Mouse (Mus musculus) embryo, embryonic 10 days (tissue): ENCODE data around the gene Scyl3.

ENCODE experiments used
- DNase-seq: peaks from one replicate; pipeline ENCODE4 v3.0.0-alpha.2; 2015; ENCODE audit warnings: low spot score

The Scyl3 gene

DNA sequence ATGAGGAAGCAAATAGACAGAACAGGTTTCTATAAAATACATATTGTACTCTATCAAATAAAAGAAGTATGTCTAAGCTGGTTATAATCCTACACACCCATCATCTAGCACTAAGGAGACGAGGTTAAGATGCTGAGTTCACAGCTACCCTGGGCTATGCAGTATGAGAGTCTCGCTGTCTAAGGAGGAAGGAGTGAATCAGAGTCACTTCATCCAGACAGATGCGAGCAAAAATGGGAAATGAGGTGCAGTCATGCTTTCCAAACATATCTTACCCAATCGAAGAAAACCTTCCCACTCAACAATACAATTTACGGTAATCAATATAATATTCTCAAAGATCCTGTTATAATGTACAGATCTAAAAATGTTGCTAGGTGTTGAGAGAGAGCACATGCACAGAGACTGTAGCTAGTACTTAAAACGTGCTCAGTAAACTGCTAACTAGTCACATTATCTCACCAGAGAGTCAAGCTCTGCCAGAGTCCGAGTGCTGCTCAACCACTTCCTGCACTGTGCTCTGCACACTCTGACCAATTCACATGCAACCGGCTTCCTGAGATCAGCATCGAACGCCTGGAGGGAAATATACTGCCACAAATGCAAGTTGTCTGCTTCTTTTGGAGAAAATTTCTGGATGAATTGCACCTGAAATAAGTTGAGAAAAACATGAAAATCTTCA, 35.2 kb downstream of the Scyl3 start:
- DNase-seq = no peak

DNA sequence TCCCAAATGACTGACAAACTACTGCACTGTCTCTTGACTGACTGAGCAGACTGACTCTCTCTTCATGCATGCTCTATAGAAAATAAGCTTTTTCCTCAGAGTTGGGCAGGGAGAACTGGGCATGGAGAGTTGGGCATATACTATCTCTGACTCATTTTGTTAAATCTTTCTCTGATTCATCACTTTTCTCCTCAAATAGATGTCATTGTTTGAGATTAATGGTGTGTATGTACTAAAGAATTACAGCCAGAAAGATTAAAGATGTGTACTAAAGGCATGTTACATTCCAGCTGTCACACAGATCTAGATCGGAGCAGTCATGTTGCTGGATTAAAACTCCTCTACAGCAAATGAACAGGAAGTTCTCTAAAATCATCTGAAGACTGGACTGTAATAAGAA, 45.6 kb downstream of the Scyl3 start:
- no peak for DNase-seq

DNA sequence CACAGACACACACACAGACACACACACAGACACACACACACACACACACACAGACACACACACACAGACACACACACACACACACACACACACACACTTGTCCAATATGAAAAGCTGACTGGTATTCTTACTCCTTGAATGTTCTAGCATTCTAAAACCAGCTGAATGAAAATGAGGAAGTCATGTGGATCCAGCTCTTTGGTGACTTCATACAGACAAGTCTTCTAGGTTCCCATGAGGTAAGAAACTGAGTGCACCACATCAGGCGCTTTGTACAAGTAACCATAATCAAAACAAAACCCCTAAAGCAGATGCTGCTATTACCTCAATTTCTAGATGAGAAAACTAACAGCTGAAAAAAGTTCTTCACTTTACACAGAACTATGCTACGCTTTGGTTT, 46.2 kb downstream of the Scyl3 start:
- no peak for DNase-seq

DNA sequence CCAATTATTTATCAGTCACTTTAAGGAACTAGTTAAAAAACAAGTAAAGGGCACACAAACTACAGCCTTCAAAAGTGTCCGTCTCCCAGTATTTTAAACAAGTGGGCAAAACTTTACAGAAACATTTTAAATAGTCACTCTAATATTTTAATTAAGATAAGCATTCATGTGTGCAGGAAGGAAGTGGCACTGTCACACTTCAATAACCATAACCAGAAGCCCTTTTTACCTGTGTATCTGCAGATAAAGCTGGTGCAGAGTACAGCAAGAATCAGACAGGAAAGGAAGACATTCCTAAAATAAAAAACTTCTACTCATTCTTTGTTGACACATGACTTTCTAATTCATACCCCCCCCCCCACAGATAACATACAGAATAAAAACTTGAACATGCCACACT, 47.6 kb downstream of the Scyl3 start:
- DNase-seq = no peak

DNA sequence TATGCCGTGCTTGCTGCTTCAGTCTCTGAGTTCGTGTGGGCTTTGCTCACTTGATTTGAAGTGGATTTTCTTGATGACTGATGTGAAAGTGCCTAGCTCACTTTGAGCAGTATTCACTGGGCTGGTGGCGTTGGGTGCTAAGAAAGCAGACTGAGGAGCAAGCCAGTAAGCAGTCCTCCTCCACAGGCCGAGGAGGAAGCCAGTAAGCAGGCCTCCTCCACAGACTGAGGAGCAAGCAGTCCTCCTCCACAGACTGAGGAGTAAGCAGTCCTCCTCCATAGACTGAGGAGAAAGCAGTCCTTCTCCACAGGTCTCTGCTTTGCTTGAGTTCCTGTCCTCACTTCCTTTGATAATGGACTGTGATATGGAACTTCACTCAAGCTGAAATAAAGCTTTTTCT, 63.5 kb downstream of the Scyl3 start:
- DNase-seq = no peak

DNA sequence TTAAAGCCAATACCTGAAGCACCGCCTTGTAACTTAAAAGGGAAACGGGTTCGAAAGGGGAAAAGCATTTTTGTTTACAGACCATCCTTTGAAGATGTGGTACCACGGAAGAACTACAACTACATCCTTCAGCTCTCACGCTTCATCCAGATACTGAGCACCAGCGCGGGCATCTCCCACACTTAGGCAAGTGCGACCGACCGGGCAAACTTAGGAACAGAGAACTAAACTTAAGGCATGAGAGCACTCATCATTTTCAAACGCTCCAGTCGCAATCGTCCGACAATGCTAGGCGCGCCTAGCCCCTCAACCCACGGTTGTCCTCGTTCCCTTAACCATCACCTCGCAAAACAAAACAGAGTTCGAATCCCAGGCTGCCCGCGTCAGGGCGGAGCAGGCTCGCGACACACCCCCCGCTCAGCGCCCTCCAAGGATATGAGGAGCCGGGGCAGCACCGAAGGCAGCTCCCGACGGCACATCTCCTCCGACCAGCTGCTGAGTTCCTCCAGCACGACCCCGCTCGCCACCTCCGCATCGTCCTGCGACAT, 65.3 kb downstream of the Scyl3 start:
- DNase-seq = no peak

DNA sequence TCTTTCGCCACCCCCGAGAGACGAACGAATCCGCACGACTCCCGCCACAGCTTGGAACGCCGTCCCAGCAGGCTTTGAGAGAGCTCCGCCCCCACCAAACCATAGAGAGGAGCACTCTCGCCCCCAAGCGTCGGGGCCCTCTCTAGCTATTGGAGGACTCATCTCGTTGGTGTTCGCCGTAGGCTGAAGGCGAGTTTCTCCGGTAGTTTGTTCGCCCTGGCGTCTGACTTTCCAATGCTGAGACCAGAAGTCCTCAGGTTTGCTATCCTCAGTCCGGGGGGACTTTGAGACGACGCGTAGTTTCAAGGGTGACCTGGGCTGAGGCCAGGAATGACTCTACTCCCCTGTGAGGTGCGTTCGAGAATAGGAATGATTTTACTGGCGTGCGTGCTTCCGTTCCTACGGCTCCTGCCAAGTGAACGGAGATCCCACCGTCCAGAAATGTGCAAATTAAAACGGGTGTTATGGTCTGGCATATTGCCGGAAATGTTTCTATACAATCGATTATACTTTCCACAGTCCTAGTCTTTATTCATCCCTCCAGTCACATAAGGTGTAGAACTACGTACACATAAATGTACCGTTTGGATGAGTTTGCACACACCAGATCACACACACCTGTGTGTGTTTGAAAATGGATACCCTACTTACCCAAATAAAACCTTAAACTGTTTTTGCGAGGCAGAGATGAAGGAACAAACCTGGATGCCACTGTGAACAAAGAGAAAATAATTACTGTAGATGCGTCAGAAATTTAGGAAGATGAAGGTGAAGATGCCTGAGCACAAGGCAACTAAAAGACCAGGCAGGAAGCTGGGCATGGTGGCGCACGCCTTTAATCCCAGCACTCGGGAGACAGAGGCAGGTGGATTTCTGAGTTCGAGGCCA, 66.1 kb downstream of the Scyl3 start, which contains the start of the genes BC055324 and Mettl18:
Gene BC055324, minus strand, starts transcription at position 76 of the 888 bp plus-strand sequence.
Gene Mettl18, plus strand, starts transcription at position 169 of the 888 bp plus-strand sequence.
- DNase-seq = peak; percentile 95

DNA sequence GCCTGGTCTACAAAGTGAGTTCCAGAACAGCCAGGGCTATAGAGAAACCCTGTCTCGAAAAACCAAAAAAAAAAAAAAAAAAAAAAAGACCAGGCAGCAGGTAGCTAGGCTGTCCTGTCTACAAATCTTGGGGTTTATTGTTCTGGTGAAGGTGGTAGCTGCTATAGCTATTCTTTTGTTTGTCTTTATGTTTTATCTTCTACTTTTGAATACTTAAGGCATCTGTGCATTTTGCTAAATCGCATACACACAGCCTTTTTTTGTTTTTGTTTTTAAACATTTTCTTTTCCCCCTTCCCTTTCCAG, 66.7 kb downstream of the Scyl3 start:
- no peak for DNase-seq

DNA sequence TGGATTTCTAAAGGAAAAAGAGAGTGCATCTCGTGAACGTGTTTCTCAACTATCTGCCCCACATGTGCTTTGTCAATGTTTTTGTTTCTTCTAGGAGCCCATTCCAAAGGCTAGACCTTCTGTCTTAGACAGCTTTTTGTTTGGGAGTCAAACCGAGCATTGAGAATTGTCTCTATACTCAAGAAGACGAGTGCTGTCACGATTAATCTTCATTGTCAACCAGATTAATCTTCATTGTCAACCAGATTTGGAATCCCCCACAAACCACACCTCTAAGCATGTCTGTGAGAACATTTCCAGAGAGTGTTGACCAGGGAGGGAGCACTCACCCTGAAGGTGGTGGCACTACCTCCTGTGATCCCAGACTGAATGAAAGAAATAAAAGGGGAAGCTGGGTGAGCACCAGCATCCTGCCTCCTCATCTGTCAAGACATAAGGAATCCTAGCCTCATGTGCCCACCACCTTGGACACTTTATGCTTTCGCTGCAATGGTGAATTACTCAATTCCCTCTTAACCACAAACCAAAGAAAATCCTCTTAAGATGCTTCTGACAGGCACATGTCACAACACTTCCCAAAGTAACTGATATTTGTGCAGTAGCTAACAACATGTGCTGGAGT, 73.0 kb downstream of the Scyl3 start:
- DNase-seq = no peak

DNA sequence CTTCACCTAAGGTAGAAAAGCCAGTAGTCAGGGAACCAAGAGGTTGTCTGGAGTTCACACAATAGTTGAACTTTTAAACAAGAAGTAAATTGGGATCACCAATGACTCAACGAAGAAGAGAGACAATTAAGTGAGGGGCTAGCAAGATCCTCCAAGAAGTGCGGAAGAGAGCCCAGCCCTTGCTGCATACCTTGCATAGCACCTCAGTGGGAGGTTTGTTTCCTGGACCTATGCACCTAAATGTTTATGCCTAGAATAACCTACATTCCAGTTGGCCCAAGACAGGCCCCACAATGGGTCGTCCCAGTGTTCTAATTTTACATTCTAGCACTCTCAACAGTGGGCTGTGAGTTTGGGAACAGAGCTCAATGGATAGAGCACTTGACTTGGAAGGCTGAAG, 75.4 kb downstream of the Scyl3 start:
- no peak for DNase-seq
